Mouse (Mus musculus) liver, adult 2 months (tissue): Measurements from ENCODE around the gene Mrpl49.

ENCODE experiments used
- CTCF ChIP-seq: fragments of 200-500 bp; IDR thresholded peaks from 2 replicates; pipeline ENCODE4 v1.5.1; 2011; ENCODE audit warnings: low read depth, low read length, control low read depth
- POLR2A ChIP-seq: fragments of 200-500 bp; IDR thresholded peaks from 2 replicates; pipeline ENCODE4 v1.6.1; 2011; ENCODE audit warnings: low read length, control low read depth; ENCODE audit not compliant: insufficient read depth; ENCODE audit errors: extremely low read depth

GRCm38 (mm10) chr19:6018142-6019089 lies 39.2 kb downstream of the Mrpl49 start:
- TF ChIP-seq CTCF (peak; percentile 96), POLR2A (no peak)
